Mouse (Mus musculus): ENCODE measurements around the gene Arhgap32.

DNA sequence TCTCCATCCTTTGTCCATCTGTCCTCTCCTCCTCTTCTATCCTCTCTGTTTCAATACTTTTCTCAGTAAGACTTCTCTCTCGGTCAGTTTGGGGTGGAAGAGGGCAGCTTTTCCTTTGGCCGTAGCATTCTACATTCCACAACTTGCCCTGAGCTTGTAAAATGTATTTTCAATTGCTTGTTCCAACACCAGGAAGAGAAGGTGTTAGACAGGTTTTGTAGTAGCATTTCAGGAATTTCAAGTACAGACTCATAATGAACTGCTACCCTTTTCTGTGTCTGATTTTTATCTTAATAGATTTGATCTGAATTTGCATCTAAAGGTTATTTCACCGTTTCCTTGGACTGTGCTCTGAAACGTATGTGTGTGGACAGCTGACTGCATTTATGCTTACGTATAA is 336 bp downstream of the Arhgap32 start:
- TF ChIP-seq CTCF (IDR thresholded peaks at IDR 0.05; ENCODE audit: low read depth) (no peak), EP300 (IDR thresholded peaks at IDR 0.05; ENCODE audit: low read depth) (no peak)
